Mouse (Mus musculus) bone marrow, adult 2 months (tissue): ENCODE measurements around the gene Gramd2.

ENCODE experiments used
- CTCF ChIP-seq: fragments of 200-500 bp; IDR thresholded peaks from 2 replicates; pipeline ENCODE4 v1.5.1; 2011; ENCODE audit warnings: low read length, control low read depth; ENCODE audit not compliant: control insufficient read depth, insufficient read depth
- POLR2A ChIP-seq: fragments of 200-500 bp; IDR thresholded peaks from 2 replicates; pipeline ENCODE4 v1.6.1; 2011; ENCODE audit warnings: low read depth, mild to moderate bottlenecking, control low read depth, low read length, borderline replicate concordance; ENCODE audit not compliant: control insufficient read depth

- TF ChIP-seq CTCF (no peak), POLR2A (no peak)
These were observed 69.8 kb downstream of the Gramd2 start for GRCm38 (mm10) chr9:59749581-59750265.
